Mouse (Mus musculus) heart, adult 2 months (tissue): ENCODE measurements around the gene Plxna4.

Experiments
- CTCF ChIP-seq: fragments of 200-600 bp; IDR thresholded peaks from 2 replicates; pipeline ENCODE4 v1.8.1; 2022; ENCODE audit warnings: antibody characterized with exemption, mild to moderate bottlenecking, moderate library complexity
- EP300 ChIP-seq: fragments of 200-500 bp; IDR thresholded peaks from 2 replicates; pipeline ENCODE4 v1.6.1; 2011; ENCODE audit warnings: low read depth, low read length, control low read depth; ENCODE audit not compliant: insufficient read depth
- POLR2A ChIP-seq: fragments of 200-500 bp; IDR thresholded peaks from 2 replicates; pipeline ENCODE4 v1.6.1; 2011; ENCODE audit warnings: mild to moderate bottlenecking, low read depth, low read length, control low read depth; ENCODE audit not compliant: insufficient read depth

DNA sequence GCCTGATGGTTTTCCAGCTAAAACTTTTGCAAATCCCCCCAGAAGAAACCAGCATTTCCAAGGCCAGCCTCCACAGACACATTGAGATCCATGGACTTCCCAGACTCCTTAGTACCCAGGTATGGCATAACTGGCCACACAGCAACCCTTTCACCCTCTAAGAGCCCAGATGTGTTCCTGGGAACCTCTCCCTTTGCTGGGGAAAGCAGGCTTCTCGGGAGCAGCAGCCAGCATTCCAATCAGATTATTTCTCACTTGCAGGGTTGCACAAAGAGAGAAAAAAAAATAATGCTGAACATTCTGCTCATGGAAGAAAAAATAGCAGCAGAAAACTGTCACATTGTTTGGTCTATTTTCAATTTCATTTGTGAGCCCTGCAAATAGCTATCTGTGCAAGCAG is 178.4 kb downstream of the Plxna4 start:
- TF ChIP-seq CTCF (no peak), EP300 (no peak), POLR2A (no peak)
